Mouse (Mus musculus) neural tube, embryonic 14.5 days (tissue): Measurements from ENCODE around the gene Ttc38. TPM values are rescaled to one million over a fixed set of nuclear protein-coding genes. Genes with fewer than 3 reads are reported as not detected.
"Not testable (repeated sequence)": the region's sequence is repeated elsewhere in the genome, so short reads cannot be mapped to it uniquely, and the experiment has no call there.

Source experiments
- ATAC-seq: fragments of 200-750 bp; cut with Nextera tagmentation; 2 replicates; pipeline ENCODE4 v1.8.0; 2017; ENCODE audit warnings: low read depth, mild to moderate bottlenecking, moderate TSS enrichment, moderate library complexity
- H3K27ac ChIP-seq: fragments of 300-500 bp; sonication (generic); 2 replicates; pipeline ENCODE4 v1.5.1; 2014; ENCODE audit warnings: low read depth, mild to moderate bottlenecking, control low read depth, low read length, moderate library complexity, mixed read lengths
- H3K27me3 ChIP-seq: fragments of 300-500 bp; sonication (generic); 2 replicates; pipeline ENCODE4 v1.6.1; 2014; ENCODE audit warnings: low read length; ENCODE audit not compliant: control insufficient read depth, insufficient read depth
- H3K36me3 ChIP-seq: fragments of 300-500 bp; sonication (generic); 2 replicates; pipeline ENCODE4 v1.6.1; 2014; ENCODE audit warnings: low read length, mixed read lengths; ENCODE audit not compliant: control insufficient read depth, insufficient read depth
- H3K4me1 ChIP-seq: fragments of 300-500 bp; sonication (generic); 2 replicates; pipeline ENCODE4 v1.6.1; 2014; ENCODE audit warnings: low read length; ENCODE audit not compliant: control insufficient read depth, insufficient read depth
- H3K4me2 ChIP-seq: fragments of 300-500 bp; sonication (generic); 2 replicates; pipeline ENCODE4 v1.6.1; 2014; ENCODE audit warnings: mild to moderate bottlenecking, low read depth, low read length, control low read depth
- H3K4me3 ChIP-seq: fragments of 300-500 bp; sonication (generic); 2 replicates; pipeline ENCODE4 v1.5.1; 2014; ENCODE audit warnings: low read depth, low read length, control low read depth, mixed read lengths
- H3K9ac ChIP-seq: fragments of 300-500 bp; sonication (generic); replicated peaks from 2 replicates; pipeline ENCODE4 v1.6.1; 2014; ENCODE audit warnings: low read depth, mild to moderate bottlenecking, control low read depth, low read length, mixed read lengths
- H3K9me3 ChIP-seq: fragments of 300-500 bp; sonication (generic); 2 replicates; pipeline ENCODE4 v1.6.1; 2016; ENCODE audit warnings: low read length; ENCODE audit not compliant: control insufficient read depth
- WGBS: fragments of 180-500 bp; shearing (Covaris S2); extraction: QIAGEN DNeasy Blood & Tissue Kit; methylation state at CpG from one replicate; pipeline ENCODE4 v1.1.7; 2014; 5-methylcytosine and 5-hydroxymethylcytosine counted together
- polyA plus RNA-seq: library from polyadenylated mRNA; unstranded; fragments of >200 nt; fragmentation: Nextera tagmentation; extraction: Ambion mirVana; gene quantifications from 2 replicates; pipeline ENCODE4 v1.2.1, GENCODE M21; 2014

Ttc38 gene
- polyA plus RNA-seq, 1 experiment from 2014 or later, result 3.1 TPM

DNA sequence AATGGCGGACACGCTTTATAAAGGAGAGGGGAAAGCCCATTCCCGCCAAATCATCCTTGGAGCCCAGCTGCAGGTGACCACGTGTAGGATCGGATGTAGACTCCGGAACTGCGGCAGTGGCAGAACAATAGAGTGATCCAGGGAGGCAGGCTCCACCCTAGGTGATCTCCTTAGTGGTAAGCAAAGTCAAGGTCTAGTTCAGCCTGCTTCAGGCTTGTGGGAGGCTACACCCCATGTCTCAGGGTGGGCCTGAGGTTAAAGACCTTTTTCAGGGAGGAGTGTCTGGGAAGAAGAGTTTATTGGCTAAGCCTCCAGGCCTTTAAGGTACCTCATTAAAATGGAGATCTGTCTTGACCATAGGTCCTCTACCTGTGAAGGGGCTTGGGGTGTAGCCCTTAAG, 33.8 kb downstream of the Ttc38 start:
- not testable (repeated sequence) for H3K27me3 ChIP-seq, H3K36me3 ChIP-seq, H3K4me2 ChIP-seq, H3K4me1 ChIP-seq, H3K9me3 ChIP-seq, H3K27ac ChIP-seq, H3K9ac ChIP-seq, H3K4me3 ChIP-seq, ATAC-seq
- WGBS, result 90% methylated on average over 7 of the region's 7 CpGs

- no peak for ATAC-seq
- 48% methylated on average over 6 of the region's 6 CpGs for WGBS
- H3K9me3 ChIP-seq, result no peaks in the 10 kb centered on the region
Observed at GRCm38 (mm10) chr15:85867696-85868095, 35.6 kb downstream of the Ttc38 start.

GRCm38 (mm10) chr15:85877336-85877735, 45.2 kb downstream of the Ttc38 start:
- ATAC-seq, result no peak
- Histone ChIP-seq H3K9ac (no peak overlapping the region), H3K4me1 (peaks cover 10% of the 10 kb centered on the region), H3K4me2 (no peak overlapping the region), H3K27ac (no peak overlapping the region), H3K27me3 (no peaks in the 10 kb centered on the region), H3K9me3 (no peaks in the 10 kb centered on the region), H3K36me3 (0 out of 2 replicates have a peak, but pooled peaks cover 2% of the 10 kb centered on the region), H3K4me3 (no peak overlapping the region)
- WGBS, result 98% methylated on average over 7 of the region's 7 CpGs

More at GRCm38 (mm10) chr15:85867696-85868095, 35.6 kb downstream of the Ttc38 start:
- H3K9ac ChIP-seq, result no peak overlapping the region
- H3K4me1 ChIP-seq, result no peaks in the 10 kb centered on the region
- no peak overlapping the region for H3K4me2 ChIP-seq
- no peak overlapping the region for H3K27ac ChIP-seq
- H3K27me3 ChIP-seq, result no peaks in the 10 kb centered on the region
- H3K36me3 ChIP-seq, result no peaks in the 10 kb centered on the region
- H3K4me3 ChIP-seq, result no peak overlapping the region

DNA sequence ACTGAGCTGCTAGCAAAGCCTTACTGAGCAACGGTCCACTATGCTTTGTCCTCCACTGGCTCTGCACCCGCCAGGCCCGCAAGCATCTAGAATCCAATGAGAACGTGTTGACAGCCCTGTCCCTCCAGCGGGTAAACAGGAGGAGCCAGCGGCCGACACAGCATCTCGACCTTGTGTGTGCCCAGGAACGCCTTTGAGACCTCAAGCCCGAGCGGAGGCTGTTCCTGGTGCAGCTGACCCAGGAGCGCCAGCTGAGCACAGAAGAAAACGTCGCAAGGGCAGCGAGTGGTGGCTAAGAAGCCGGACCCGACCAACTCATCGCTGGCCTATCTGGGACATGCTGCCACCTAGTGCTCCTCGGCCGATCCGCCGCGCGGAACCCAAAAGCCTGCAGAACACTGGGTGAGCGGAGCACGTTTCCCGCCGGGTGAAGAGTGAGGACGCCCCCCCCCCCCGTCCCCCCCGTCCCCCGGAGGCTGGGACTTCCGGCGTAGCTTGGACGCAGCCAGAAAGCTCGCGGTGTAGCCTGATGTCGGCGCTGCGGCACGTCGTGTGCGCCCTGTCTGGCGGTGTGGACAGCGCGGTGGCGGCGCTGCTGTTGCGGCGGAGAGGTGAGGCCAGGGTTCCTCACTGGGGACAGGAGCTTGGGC, 46.9 kb downstream of the Ttc38 start, which contains the start of gene Trmu:
TSS of gene Trmu (plus strand) at position 465 of the 650 bp plus-strand sequence.
- peak; percentile 95 for ATAC-seq
- Histone ChIP-seq H3K4me3 (peak within 1 kb of the TSS; percentile 74), H3K9me3 (no peaks in the 10 kb centered on the region), H3K4me1 (peaks cover 10% of the 10 kb centered on the region), H3K36me3 (peaks cover 12% of the 10 kb centered on the region; the same call in 1 of the 2 replicates), H3K27ac (peak within 1 kb of the TSS; percentile 87), H3K27me3 (no peaks in the 10 kb centered on the region), H3K9ac (peak within 1 kb of the TSS; percentile 84), H3K4me2 (peak within 1 kb of the TSS; percentile 95)
- under 1% methylated on average over 46 of the region's 50 CpGs for WGBS

DNA sequence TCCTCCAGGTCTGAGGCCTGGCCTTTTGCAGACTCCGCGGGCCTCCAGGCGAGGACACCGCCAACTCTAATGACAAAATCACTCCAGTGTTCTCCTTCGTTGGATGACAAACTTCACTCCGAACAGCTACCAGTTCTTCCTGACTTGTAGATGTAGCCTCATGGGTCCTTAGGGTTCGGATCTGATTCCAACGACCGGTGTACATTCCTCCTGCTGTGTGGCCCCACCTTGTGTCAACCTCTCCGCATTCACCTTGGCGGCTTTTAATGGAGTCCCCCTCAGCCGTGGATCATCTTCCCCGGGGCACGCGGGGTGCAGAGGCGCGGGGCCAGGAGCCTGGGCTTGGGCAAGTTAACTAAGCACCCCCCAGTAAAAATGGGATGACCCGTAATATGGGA, 47.4 kb downstream of the Ttc38 start:
- Histone ChIP-seq H3K9ac (peak overlapping the region; percentile 84), H3K27me3 (no peaks in the 10 kb centered on the region), H3K27ac (peak overlapping the region; percentile 86), H3K9me3 (no peaks in the 10 kb centered on the region), H3K4me3 (peak overlapping the region; percentile 74), H3K36me3 (peaks cover 14% of the 10 kb centered on the region; the same call in 1 of the 2 replicates), H3K4me2 (peak overlapping the region; percentile 95), H3K4me1 (peaks cover 10% of the 10 kb centered on the region)
- ATAC-seq, result no peak; the same call in none of the 2 replicates
- WGBS, result 1% methylated on average over 18 of the region's 18 CpGs

GRCm38 (mm10) chr15:85885606-85886005, 53.5 kb downstream of the Ttc38 start:
- Histone ChIP-seq H3K9ac (no peak overlapping the region), H3K4me1 (no peaks in the 10 kb centered on the region; the same call in 1 of the 2 replicates), H3K4me2 (no peak overlapping the region), H3K36me3 (peaks cover 34% of the 10 kb centered on the region; the same call in 1 of the 2 replicates), H3K27ac (no peak overlapping the region), H3K27me3 (no peaks in the 10 kb centered on the region), H3K4me3 (no peak overlapping the region), H3K9me3 (no peaks in the 10 kb centered on the region)
- ATAC-seq, result no peak
- WGBS, result 88% methylated on average over 5 of the region's 5 CpGs

DNA sequence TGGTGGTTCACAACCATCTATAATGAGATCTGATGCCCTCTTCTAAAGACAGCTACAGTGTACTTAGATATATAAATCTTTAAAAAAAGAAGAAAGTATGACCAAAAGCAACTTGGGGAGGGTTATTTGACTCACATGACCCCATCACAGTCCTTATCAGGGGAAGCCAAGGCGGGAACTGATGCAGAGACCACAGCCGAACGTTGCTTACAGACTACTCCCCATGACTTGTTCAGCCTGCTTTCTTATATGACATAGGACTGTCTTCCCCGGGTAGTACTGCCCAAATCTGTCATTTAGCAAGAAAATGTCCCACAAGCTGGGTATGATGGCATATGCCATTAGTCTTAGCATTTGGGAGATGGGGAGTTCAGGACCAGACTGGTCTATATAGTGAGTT, 57.1 kb downstream of the Ttc38 start:
- peaks cover 24% of the 10 kb centered on the region for H3K36me3 ChIP-seq
- H3K9me3 ChIP-seq, result no peaks in the 10 kb centered on the region
- 94% methylated on average over 4 of the region's 4 CpGs for WGBS
- H3K4me1 ChIP-seq, result peaks cover 16% of the 10 kb centered on the region
- H3K4me2 ChIP-seq, result no peak overlapping the region
- no peak overlapping the region for H3K27ac ChIP-seq
- no peak overlapping the region for H3K9ac ChIP-seq
- ATAC-seq, result no peak
- H3K4me3 ChIP-seq, result no peak overlapping the region
- no peaks in the 10 kb centered on the region for H3K27me3 ChIP-seq

- Histone ChIP-seq H3K4me1 (peaks cover 16% of the 10 kb centered on the region), H3K36me3 (peaks cover 15% of the 10 kb centered on the region), H3K4me3 (no peak overlapping the region), H3K9ac (no peak overlapping the region), H3K9me3 (no peaks in the 10 kb centered on the region), H3K27me3 (no peaks in the 10 kb centered on the region), H3K27ac (peak overlapping the region; percentile 55; the same call in 1 of the 2 replicates), H3K4me2 (no peak overlapping the region)
- 24% methylated on average over 10 of the region's 10 CpGs for WGBS
- peak; percentile 26; the same call in 1 of the 2 replicates for ATAC-seq
Observed at GRCm38 (mm10) chr15:85891971-85892370, 59.9 kb downstream of the Ttc38 start.

DNA sequence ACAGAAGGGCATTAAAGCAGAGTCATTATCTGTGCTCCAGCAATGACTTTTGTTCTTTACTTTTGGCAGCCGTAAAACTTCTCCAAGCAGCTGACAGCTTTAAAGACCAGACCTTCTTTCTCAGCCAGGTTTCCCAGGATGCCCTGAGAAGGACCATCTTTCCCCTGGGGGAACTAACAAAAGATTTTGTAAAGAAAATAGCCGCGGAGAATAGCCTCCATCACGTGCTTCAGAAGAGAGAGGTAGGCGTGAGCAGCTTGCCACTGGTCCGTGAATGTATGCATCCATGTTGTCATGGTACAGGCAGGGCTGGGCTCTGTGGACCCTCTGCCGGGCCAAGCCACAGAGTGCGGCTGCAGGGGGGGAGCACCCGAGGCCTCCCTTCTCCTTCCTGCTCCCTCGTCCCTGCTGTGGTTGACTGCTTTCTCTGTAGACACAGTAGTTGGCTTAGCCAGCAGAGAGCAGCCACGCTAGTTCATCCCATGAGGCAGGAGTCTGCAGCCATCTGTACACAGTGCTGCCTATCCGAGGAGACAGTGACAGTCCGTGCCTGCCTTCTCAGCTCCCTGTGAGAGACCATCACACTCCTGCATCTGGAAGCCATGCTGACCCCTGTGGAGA, 60.5 kb downstream of the Ttc38 start:
- H3K27me3 ChIP-seq, result no peaks in the 10 kb centered on the region
- no peaks in the 10 kb centered on the region for H3K9me3 ChIP-seq
- no peak overlapping the region for H3K4me2 ChIP-seq
- H3K36me3 ChIP-seq, result peaks cover 18% of the 10 kb centered on the region
- WGBS, result 8% methylated on average over 13 of the region's 13 CpGs
- peak overlapping the region; percentile 64 for H3K27ac ChIP-seq
- peaks cover 16% of the 10 kb centered on the region for H3K4me1 ChIP-seq
- H3K9ac ChIP-seq, result no peak overlapping the region
- no peak overlapping the region for H3K4me3 ChIP-seq
- ATAC-seq, result peak; percentile 80
